Mouse (Mus musculus) hindbrain, embryonic 15.5 days (tissue): ENCODE results near the gene Samd15. TPM values are rescaled to one million over a fixed set of nuclear protein-coding genes. Genes with fewer than 3 reads are reported as not detected.
"Not testable (repeated sequence)": the region's sequence is repeated elsewhere in the genome, so short reads cannot be mapped to it uniquely, and the experiment has no call there.

Experiments used
- ATAC-seq: fragments of 200-750 bp; cut with Nextera tagmentation; 2 replicates; pipeline ENCODE4 v1.8.0; 2017; ENCODE audit warnings: low read depth, moderate number of reproducible peaks, moderate TSS enrichment; ENCODE audit not compliant: low FRiP score
- H3K27ac ChIP-seq: fragments of 300-500 bp; sonication (generic); replicated peaks from 2 replicates; pipeline ENCODE4 v1.5.1; 2015; ENCODE audit warnings: mild to moderate bottlenecking, inconsistent platforms
- H3K27me3 ChIP-seq: fragments of 300-500 bp; sonication (generic); 2 replicates; pipeline ENCODE4 v1.6.1; 2015; ENCODE audit warnings: control low read depth, inconsistent platforms
- H3K36me3 ChIP-seq: fragments of 300-500 bp; sonication (generic); 2 replicates; pipeline ENCODE4 v1.6.1; 2015; ENCODE audit warnings: control low read depth, inconsistent platforms
- H3K4me1 ChIP-seq: fragments of 300-500 bp; sonication (generic); replicated peaks from 2 replicates; pipeline ENCODE4 v1.6.1; 2015; ENCODE audit warnings: control low read depth, inconsistent platforms
- H3K4me2 ChIP-seq: fragments of 300-500 bp; sonication (generic); 2 replicates; pipeline ENCODE4 v1.6.1; 2015; ENCODE audit warnings: moderate library complexity, mild to moderate bottlenecking, inconsistent platforms
- H3K4me3 ChIP-seq: fragments of 300-500 bp; sonication (generic); 2 replicates; pipeline ENCODE4 v1.5.1; 2015; ENCODE audit warnings: mild to moderate bottlenecking, inconsistent platforms
- H3K9ac ChIP-seq: fragments of 300-500 bp; sonication (generic); 2 replicates; pipeline ENCODE4 v1.6.1; 2015; ENCODE audit warnings: inconsistent platforms
- H3K9me3 ChIP-seq: fragments of 300-500 bp; sonication (generic); 2 replicates; pipeline ENCODE4 v1.6.1; 2016; ENCODE audit warnings: control low read depth, inconsistent platforms
- WGBS: fragments of 180-500 bp; shearing (Covaris S2); methylation state at CpG from one replicate; pipeline ENCODE4 v1.1.7; 2015; 5-methylcytosine and 5-hydroxymethylcytosine counted together
- polyA plus RNA-seq: library from polyadenylated mRNA; unstranded; fragments of >200 nt; fragmentation: Nextera tagmentation; extraction: Ambion mirVana; gene quantifications from 2 replicates; pipeline ENCODE4 v1.2.1, GENCODE M21; 2015

Samd15 gene
- polyA plus RNA-seq, 1 experiment from 2014 or later, result 2.4 TPM

- no peaks in the 10 kb centered on the region for H3K9me3 ChIP-seq
- under 1% methylated on average over 67 of the region's 70 CpGs for WGBS
- peak; percentile 95 for ATAC-seq
- peaks cover 16% of the 10 kb centered on the region for H3K4me1 ChIP-seq
- H3K27me3 ChIP-seq, result no peaks in the 10 kb centered on the region
- H3K4me2 ChIP-seq, result peak within 1 kb of the TSS; percentile 77
- H3K9ac ChIP-seq, result peak within 1 kb of the TSS; percentile 99
- peak within 1 kb of the TSS; percentile 93 for H3K4me3 ChIP-seq
- no peaks in the 10 kb centered on the region for H3K36me3 ChIP-seq
- peak within 1 kb of the TSS; percentile 91 for H3K27ac ChIP-seq
These were observed 557 bp downstream of the Samd15 start, which contains the start of gene Tmed8 for GRCm38 (mm10) chr12:87199973-87200586. Gene Tmed8 (minus strand): TSS chr12:87200454.

- Histone ChIP-seq H3K4me3 (no peak overlapping the region), H3K4me2 (no peak overlapping the region), H3K9me3 (no peaks in the 10 kb centered on the region), H3K4me1 (peaks cover 16% of the 10 kb centered on the region), H3K9ac (no peak overlapping the region), H3K27me3 (no peaks in the 10 kb centered on the region), H3K36me3 (no peaks in the 10 kb centered on the region), H3K27ac (no peak overlapping the region)
- no peak for ATAC-seq
- 75% methylated on average over 5 of the region's 5 CpGs for WGBS
These were observed 2.2 kb downstream of the Samd15 start for GRCm38 (mm10) chr12:87201694-87202093.

- not testable (repeated sequence) for H3K9me3 ChIP-seq, H3K9ac ChIP-seq, H3K27ac ChIP-seq, H3K4me1 ChIP-seq, ATAC-seq, H3K4me2 ChIP-seq, H3K27me3 ChIP-seq, H3K36me3 ChIP-seq, H3K4me3 ChIP-seq
- WGBS, result 93% methylated on average over 5 of the region's 5 CpGs
These were observed 6.3 kb downstream of the Samd15 start for GRCm38 (mm10) chr12:87205789-87206188.

- Histone ChIP-seq H3K27me3 (no peaks in the 10 kb centered on the region), H3K9me3 (no peaks in the 10 kb centered on the region), H3K4me1 (no peaks in the 10 kb centered on the region), H3K36me3 (no peaks in the 10 kb centered on the region), H3K27ac (no peak overlapping the region), H3K4me2 (no peak overlapping the region), H3K4me3 (no peak overlapping the region), H3K9ac (no peak overlapping the region)
- no peak for ATAC-seq
- 71% methylated on average over 2 of the region's 2 CpGs for WGBS
These were observed 13.5 kb downstream of the Samd15 start for GRCm38 (mm10) chr12:87212844-87213606.

- Histone ChIP-seq H3K27me3 (no peaks in the 10 kb centered on the region), H3K9ac (no peak overlapping the region), H3K9me3 (no peaks in the 10 kb centered on the region), H3K36me3 (no peaks in the 10 kb centered on the region), H3K4me3 (no peak overlapping the region), H3K4me1 (no peaks in the 10 kb centered on the region), H3K27ac (no peak overlapping the region), H3K4me2 (no peak overlapping the region)
- WGBS, result 70% methylated on average over 2 of the region's 2 CpGs
- ATAC-seq, result no peak
These were observed 16.5 kb downstream of the Samd15 start for GRCm38 (mm10) chr12:87216053-87216452.

GRCm38 (mm10) chr12:87217596-87217995 is 18.1 kb downstream of the Samd15 start:
- Histone ChIP-seq H3K4me1 (no peaks in the 10 kb centered on the region), H3K36me3 (no peaks in the 10 kb centered on the region), H3K9ac (no peak overlapping the region), H3K27me3 (no peaks in the 10 kb centered on the region), H3K27ac (no peak overlapping the region), H3K9me3 (no peaks in the 10 kb centered on the region), H3K4me3 (no peak overlapping the region), H3K4me2 (no peak overlapping the region)
- ATAC-seq, result no peak

- 73% methylated on average over 7 of the region's 7 CpGs for WGBS
- no peak overlapping the region for H3K9ac ChIP-seq
- ATAC-seq, result no peak
- no peaks in the 10 kb centered on the region for H3K9me3 ChIP-seq
- no peak overlapping the region for H3K4me3 ChIP-seq
- no peaks in the 10 kb centered on the region for H3K27me3 ChIP-seq
- no peak overlapping the region for H3K4me2 ChIP-seq
- no peak overlapping the region for H3K27ac ChIP-seq
- H3K36me3 ChIP-seq, result no peaks in the 10 kb centered on the region
- no peaks in the 10 kb centered on the region for H3K4me1 ChIP-seq
These were observed 19.8 kb downstream of the Samd15 start for GRCm38 (mm10) chr12:87219362-87219761.

GRCm38 (mm10) chr12:87224950-87225349 is 25.4 kb downstream of the Samd15 start:
- no peak overlapping the region for H3K4me3 ChIP-seq
- ATAC-seq, result no peak
- no peak overlapping the region for H3K27ac ChIP-seq
- H3K36me3 ChIP-seq, result no peaks in the 10 kb centered on the region
- no peak overlapping the region for H3K9ac ChIP-seq
- no peak overlapping the region for H3K4me2 ChIP-seq
- H3K27me3 ChIP-seq, result no peaks in the 10 kb centered on the region
- H3K4me1 ChIP-seq, result no peaks in the 10 kb centered on the region
- no peaks in the 10 kb centered on the region for H3K9me3 ChIP-seq
- WGBS, result 79% methylated on average over 10 of the region's 10 CpGs

- H3K4me3 ChIP-seq, result no peak overlapping the region
- H3K9ac ChIP-seq, result no peak overlapping the region
- H3K9me3 ChIP-seq, result no peaks in the 10 kb centered on the region
- WGBS, result 74% methylated on average over 7 of the region's 7 CpGs
- ATAC-seq, result no peak
- no peaks in the 10 kb centered on the region for H3K4me1 ChIP-seq
- H3K4me2 ChIP-seq, result no peak overlapping the region
- no peak overlapping the region for H3K27ac ChIP-seq
- no peaks in the 10 kb centered on the region for H3K27me3 ChIP-seq
- no peaks in the 10 kb centered on the region for H3K36me3 ChIP-seq
These were observed 27.3 kb downstream of the Samd15 start for GRCm38 (mm10) chr12:87226801-87227200.

GRCm38 (mm10) chr12:87229633-87230032 is 30.1 kb downstream of the Samd15 start:
- Histone ChIP-seq H3K9me3 (no peaks in the 10 kb centered on the region), H3K4me3 (no peak overlapping the region), H3K4me1 (no peaks in the 10 kb centered on the region), H3K4me2 (no peak overlapping the region), H3K27ac (no peak overlapping the region), H3K27me3 (no peaks in the 10 kb centered on the region), H3K36me3 (no peaks in the 10 kb centered on the region), H3K9ac (no peak overlapping the region)
- ATAC-seq, result no peak
- WGBS, result 94% methylated on average over 2 of the region's 2 CpGs

- Histone ChIP-seq H3K4me2 (no peak overlapping the region), H3K27me3 (no peaks in the 10 kb centered on the region), H3K9me3 (no peaks in the 10 kb centered on the region), H3K27ac (no peak overlapping the region), H3K4me3 (no peak overlapping the region), H3K4me1 (no peaks in the 10 kb centered on the region), H3K9ac (no peak overlapping the region), H3K36me3 (no peaks in the 10 kb centered on the region)
- no peak for ATAC-seq
These were observed 30.9 kb downstream of the Samd15 start for GRCm38 (mm10) chr12:87230379-87230895.

GRCm38 (mm10) chr12:87236882-87237483 is 37.5 kb downstream of the Samd15 start:
- no peaks in the 10 kb centered on the region for H3K27me3 ChIP-seq
- no peak overlapping the region for H3K27ac ChIP-seq
- ATAC-seq, result no peak
- 83% methylated on average over 5 of the region's 5 CpGs for WGBS
- H3K4me3 ChIP-seq, result no peak overlapping the region
- H3K36me3 ChIP-seq, result peaks cover 38% of the 10 kb centered on the region
- H3K9me3 ChIP-seq, result no peaks in the 10 kb centered on the region
- H3K9ac ChIP-seq, result no peak overlapping the region
- H3K4me1 ChIP-seq, result no peaks in the 10 kb centered on the region
- H3K4me2 ChIP-seq, result no peak overlapping the region
